Mouse (Mus musculus) limb, embryonic 10.5 days (tissue): ENCODE data around the gene Spi1. TPM values are rescaled to one million over a fixed set of nuclear protein-coding genes. Genes with fewer than 3 reads are reported as not detected.
A peak's percentile ranks its signal among the peaks of the same experiment; 100 is the strongest.

Experiments
- DNase-seq: peaks from one replicate; pipeline ENCODE4 v3.0.0-alpha.2; 2017; ENCODE audit warnings: low spot score
- H3K27ac ChIP-seq: fragments of 300-500 bp; sonication (generic); 2 replicates; pipeline ENCODE4 v1.5.1; 2016; ENCODE audit warnings: mild to moderate bottlenecking
- H3K27me3 ChIP-seq: fragments of 300-500 bp; sonication (generic); 2 replicates; pipeline ENCODE4 v1.6.1; 2016; ENCODE audit warnings: low read depth, mild to moderate bottlenecking; ENCODE audit not compliant: poor library complexity, severe bottlenecking
- H3K36me3 ChIP-seq: fragments of 300-500 bp; sonication (generic); 2 replicates; pipeline ENCODE4 v1.6.1; 2016; ENCODE audit warnings: mild to moderate bottlenecking, moderate library complexity
- H3K4me1 ChIP-seq: fragments of 300-500 bp; sonication (generic); 2 replicates; pipeline ENCODE4 v1.6.1; 2016
- H3K4me3 ChIP-seq: fragments of 300-500 bp; sonication (generic); 2 replicates; pipeline ENCODE4 v1.5.1; 2016; ENCODE audit warnings: mild to moderate bottlenecking, moderate library complexity
- H3K9me3 ChIP-seq: fragments of 300-500 bp; sonication (generic); replicated peaks from 2 replicates; pipeline ENCODE4 v1.6.1; 2016; ENCODE audit warnings: mild to moderate bottlenecking
- WGBS: fragments of 180-500 bp; shearing (Covaris S2); methylation state at CpG from one replicate; pipeline ENCODE4 v1.1.7; 2016; 5-methylcytosine and 5-hydroxymethylcytosine counted together
- polyA plus RNA-seq: library from polyadenylated mRNA; unstranded; fragments of >200 nt; fragmentation: Nextera tagmentation; extraction: Ambion mirVana; gene quantifications from 2 replicates; pipeline ENCODE4 v1.2.1, GENCODE M21; 2016

Spi1 gene
- polyA plus RNA-seq, 1 experiment from 2014 or later = 2.6 TPM

GRCm38 (mm10) chr2:91121497-91121896 lies 39.3 kb downstream of the Spi1 start:
- Histone ChIP-seq H3K9me3 (no peaks in the 10 kb centered on the region), H3K4me1 (no peaks in the 10 kb centered on the region; the same call in 1 of the 2 replicates), H3K4me3 (no peak overlapping the region), H3K27me3 (peaks cover 16% of the 10 kb centered on the region), H3K27ac (no peak overlapping the region), H3K36me3 (no peaks in the 10 kb centered on the region)
- 74% methylated on average over 8 of the region's 8 CpGs for WGBS
- no peak for DNase-seq

GRCm38 (mm10) chr2:91123521-91123920 lies 41.3 kb downstream of the Spi1 start:
- Histone ChIP-seq H3K4me3 (no peak overlapping the region), H3K36me3 (no peaks in the 10 kb centered on the region)
- 83% methylated on average over 6 of the region's 6 CpGs for WGBS

DNA sequence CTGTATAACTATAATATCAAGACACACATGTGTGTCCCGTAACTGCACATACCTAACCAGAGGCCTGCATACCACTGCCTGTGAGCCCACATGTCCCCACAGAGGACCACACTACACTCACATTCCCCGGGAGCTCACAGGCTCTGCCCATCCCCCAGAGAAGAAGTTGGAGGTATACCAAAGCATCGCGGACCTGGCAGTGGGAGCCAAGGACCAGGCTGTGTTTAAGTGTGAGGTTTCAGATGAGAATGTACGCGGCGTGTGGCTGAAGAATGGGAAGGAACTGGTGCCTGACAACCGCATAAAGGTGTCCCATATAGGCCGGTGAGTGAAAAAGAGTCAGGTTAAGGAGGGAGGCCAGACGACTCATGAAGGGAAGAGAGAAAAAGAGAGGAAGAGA lies 42.9 kb downstream of the Spi1 start:
- no peak overlapping the region for H3K27ac ChIP-seq
- no peak overlapping the region for H3K4me3 ChIP-seq
- no peak for DNase-seq
- no peaks in the 10 kb centered on the region for H3K9me3 ChIP-seq
- H3K4me1 ChIP-seq = no peaks in the 10 kb centered on the region
- H3K36me3 ChIP-seq = no peaks in the 10 kb centered on the region
- H3K27me3 ChIP-seq = 0 out of 2 replicates have a peak, but pooled peaks cover 3% of the 10 kb centered on the region
- 90% methylated on average over 10 of the region's 10 CpGs for WGBS

More at GRCm38 (mm10) chr2:91123521-91123920, 41.3 kb downstream of the Spi1 start:
- no peak for DNase-seq
- Histone ChIP-seq H3K9me3 (no peaks in the 10 kb centered on the region), H3K27ac (no peak overlapping the region), H3K4me1 (no peaks in the 10 kb centered on the region), H3K27me3 (0 out of 2 replicates have a peak, but pooled peaks cover 3% of the 10 kb centered on the region)

DNA sequence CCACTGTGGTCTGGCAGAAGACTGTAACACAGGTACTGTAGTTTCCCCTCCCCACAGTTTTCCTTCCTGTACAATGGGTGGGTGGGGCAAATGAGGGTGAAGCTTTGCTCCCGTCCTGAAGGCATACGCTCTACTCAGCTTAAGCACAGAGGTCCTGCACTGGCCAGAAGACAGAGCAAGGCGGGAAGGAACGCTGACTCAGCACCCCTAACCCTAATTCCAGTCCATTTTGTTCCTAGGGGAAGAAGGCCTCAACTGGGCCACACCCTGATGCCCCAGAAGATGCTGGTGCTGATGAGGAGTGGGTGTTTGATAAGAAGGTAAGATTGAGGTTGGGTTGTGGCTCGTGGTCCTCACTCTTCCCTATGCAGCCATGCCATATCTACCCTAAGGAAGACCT lies 46.6 kb downstream of the Spi1 start:
- WGBS = 87% methylated on average over 5 of the region's 5 CpGs
- Histone ChIP-seq H3K9me3 (no peaks in the 10 kb centered on the region), H3K27ac (no peak overlapping the region), H3K4me3 (no peak overlapping the region), H3K36me3 (no peaks in the 10 kb centered on the region), H3K27me3 (no peaks in the 10 kb centered on the region), H3K4me1 (no peaks in the 10 kb centered on the region)
- DNase-seq = no peak

GRCm38 (mm10) chr2:91130126-91130525 lies 47.9 kb downstream of the Spi1 start:
- 92% methylated on average over 6 of the region's 6 CpGs for WGBS
- Histone ChIP-seq H3K27me3 (no peaks in the 10 kb centered on the region), H3K9me3 (no peaks in the 10 kb centered on the region), H3K36me3 (no peaks in the 10 kb centered on the region), H3K4me3 (no peak overlapping the region), H3K4me1 (no peaks in the 10 kb centered on the region), H3K27ac (no peak overlapping the region)
- no peak for DNase-seq

- H3K4me1 ChIP-seq = no peaks in the 10 kb centered on the region
- no peaks in the 10 kb centered on the region for H3K36me3 ChIP-seq
- no peaks in the 10 kb centered on the region for H3K27me3 ChIP-seq
- no peaks in the 10 kb centered on the region for H3K9me3 ChIP-seq
- WGBS = 93% methylated on average over 15 of the region's 15 CpGs
- no peak overlapping the region for H3K27ac ChIP-seq
- no peak for DNase-seq
- H3K4me3 ChIP-seq = no peak overlapping the region
These were observed 49.1 kb downstream of the Spi1 start for GRCm38 (mm10) chr2:91131251-91131650.

DNA sequence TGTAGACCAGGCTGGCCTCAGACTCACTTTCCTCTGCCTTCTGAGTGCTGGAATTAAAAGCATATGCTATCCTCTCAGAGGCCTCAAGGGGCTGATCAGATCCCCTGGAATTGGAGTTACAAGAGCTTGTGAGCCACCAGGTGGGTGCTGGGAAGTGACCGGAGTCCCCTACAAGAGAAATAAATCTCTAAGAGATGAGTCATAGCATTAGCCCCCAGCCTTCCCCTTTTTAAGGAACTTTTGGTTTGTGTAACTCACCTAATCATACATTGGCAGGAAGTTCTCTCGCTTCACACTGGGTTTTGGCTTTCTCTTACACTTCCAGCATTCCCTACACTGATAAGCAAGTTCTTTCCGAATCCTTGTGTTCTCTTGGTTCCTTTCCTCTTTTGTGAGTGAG lies 49.8 kb downstream of the Spi1 start:
- no peaks in the 10 kb centered on the region for H3K36me3 ChIP-seq
- no peak overlapping the region for H3K27ac ChIP-seq
- H3K4me3 ChIP-seq = no peak overlapping the region
- H3K9me3 ChIP-seq = no peaks in the 10 kb centered on the region
- H3K27me3 ChIP-seq = no peaks in the 10 kb centered on the region
- 80% methylated on average over 3 of the region's 3 CpGs for WGBS
- no peaks in the 10 kb centered on the region for H3K4me1 ChIP-seq
- no peak for DNase-seq

DNA sequence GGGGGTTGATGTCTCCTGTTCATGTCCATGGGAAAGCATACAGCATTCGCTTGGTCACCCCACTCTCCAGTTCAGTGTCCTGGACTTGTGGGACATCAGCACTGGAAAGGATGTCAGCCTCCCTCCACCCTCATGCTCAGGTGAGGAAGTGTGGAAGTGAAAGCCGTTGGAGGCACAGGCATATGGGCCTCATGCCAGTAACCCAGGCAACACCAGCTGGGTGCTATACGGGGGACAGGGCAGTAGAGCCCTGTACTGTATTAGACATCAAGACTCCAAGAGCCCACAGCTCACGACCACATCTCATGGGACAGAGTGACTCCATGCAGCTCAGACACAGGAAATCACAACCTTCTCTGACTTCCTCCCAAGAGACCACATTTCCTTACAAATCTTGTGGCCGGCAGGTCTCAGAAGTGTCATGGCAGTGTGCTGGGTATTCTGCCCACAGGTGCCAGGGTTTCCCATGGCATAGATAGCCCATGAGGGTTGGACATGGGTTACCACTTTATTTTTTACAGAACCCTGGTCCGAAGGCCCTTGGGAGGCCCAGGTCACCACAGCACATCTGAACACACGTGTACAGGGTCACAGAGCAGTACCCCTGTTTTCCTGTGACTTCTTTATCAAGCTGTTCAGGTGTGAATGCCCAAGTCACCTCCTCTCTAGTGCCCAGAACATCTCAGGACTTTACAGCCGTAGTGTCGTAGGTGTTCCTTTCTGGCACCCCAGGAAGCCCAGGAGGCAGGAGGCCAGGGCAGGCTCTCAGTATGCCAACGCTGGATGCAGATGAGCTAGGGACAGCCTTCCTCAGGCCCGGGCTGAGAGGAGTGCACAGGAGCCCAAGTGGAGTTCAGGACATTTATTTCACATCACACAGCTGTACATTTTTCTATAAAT lies 54.6 kb downstream of the Spi1 start:
- H3K9me3 ChIP-seq = no peaks in the 10 kb centered on the region
- H3K4me1 ChIP-seq = no peaks in the 10 kb centered on the region
- peaks cover 10% of the 10 kb centered on the region for H3K36me3 ChIP-seq
- H3K27ac ChIP-seq = no peak overlapping the region
- no peak for DNase-seq
- 86% methylated on average over 11 of the region's 11 CpGs for WGBS
- H3K27me3 ChIP-seq = no peaks in the 10 kb centered on the region
- no peak overlapping the region for H3K4me3 ChIP-seq

DNA sequence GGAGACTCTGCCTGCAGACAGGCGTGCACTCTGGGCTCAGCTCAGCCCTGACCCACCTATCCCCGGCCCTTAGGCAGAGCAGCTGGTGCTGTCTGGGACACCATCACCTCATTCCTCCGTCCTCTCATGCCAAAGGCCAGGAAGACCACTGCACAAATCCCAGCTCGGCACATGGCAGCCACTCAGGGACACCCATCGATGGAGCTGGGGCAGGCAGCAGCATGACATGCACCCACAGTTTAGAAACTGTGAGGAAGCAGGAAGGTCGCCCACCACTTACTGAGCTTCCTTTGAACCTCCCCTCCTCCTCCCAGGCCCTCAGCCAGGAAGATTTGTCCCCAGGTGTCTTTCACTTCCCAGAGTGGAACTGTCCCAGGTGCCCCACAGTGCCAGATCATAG lies 55.3 kb downstream of the Spi1 start:
- Histone ChIP-seq H3K36me3 (peaks cover 12% of the 10 kb centered on the region), H3K27ac (no peak overlapping the region), H3K4me3 (no peak overlapping the region), H3K9me3 (no peaks in the 10 kb centered on the region), H3K4me1 (no peaks in the 10 kb centered on the region), H3K27me3 (no peaks in the 10 kb centered on the region)
- DNase-seq = no peak
- 82% methylated on average over 6 of the region's 6 CpGs for WGBS

DNA sequence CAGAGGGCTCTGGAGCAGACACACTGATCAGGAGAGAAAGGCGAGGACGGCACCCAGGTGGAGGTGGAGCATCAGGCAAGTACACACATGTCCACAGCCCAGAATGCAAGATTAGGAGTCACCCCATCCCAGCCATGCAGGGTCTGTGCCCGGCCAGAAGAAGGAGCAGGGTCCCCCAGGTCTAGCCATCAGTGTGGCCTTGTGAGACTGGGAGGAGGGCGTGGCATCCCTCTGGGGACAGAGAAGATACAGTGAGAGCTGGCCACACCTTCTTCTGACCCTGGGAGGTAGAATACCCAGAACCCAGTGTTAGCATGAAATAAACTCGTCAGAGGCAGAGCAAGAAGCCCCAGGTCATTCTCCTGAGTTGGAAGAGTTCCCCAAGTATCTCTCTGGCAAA lies 57.1 kb downstream of the Spi1 start:
- 68% methylated on average over 5 of the region's 5 CpGs for WGBS
- Histone ChIP-seq H3K4me1 (no peaks in the 10 kb centered on the region), H3K9me3 (no peaks in the 10 kb centered on the region), H3K27me3 (no peaks in the 10 kb centered on the region), H3K4me3 (no peak overlapping the region), H3K27ac (no peak overlapping the region; the same call in 1 of the 2 replicates), H3K36me3 (peaks cover 16% of the 10 kb centered on the region)
- no peak for DNase-seq

GRCm38 (mm10) chr2:91139764-91140163 lies 57.6 kb downstream of the Spi1 start:
- Histone ChIP-seq H3K4me3 (no peak overlapping the region), H3K4me1 (no peaks in the 10 kb centered on the region), H3K27me3 (no peaks in the 10 kb centered on the region), H3K27ac (0 out of 2 replicates have a peak overlapping the region, but pooled peaks have one; percentile 12), H3K9me3 (no peaks in the 10 kb centered on the region), H3K36me3 (peaks cover 16% of the 10 kb centered on the region)
- 88% methylated on average over 8 of the region's 8 CpGs for WGBS
- no peak for DNase-seq

DNA sequence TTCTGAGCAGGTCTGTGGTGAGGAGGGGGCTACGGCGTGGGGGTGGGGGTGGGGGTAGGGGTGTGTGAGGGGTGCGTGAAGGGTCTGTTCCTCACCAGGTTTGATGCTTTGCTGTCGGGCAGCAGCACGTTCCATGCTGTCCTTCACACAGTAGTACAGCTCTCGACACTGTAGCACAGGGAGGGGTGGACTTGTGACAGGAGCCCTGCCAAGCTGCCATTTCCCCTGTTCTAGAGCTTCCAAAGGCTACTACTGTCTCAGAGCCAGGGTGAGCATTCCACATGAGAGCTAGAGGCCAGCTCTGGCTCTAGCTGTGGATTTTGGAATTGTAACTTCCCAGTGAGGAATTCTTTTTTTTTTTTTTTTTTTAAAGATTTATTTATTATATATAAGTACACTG lies 60.7 kb downstream of the Spi1 start:
- Histone ChIP-seq H3K9me3 (no peaks in the 10 kb centered on the region), H3K36me3 (peaks cover 23% of the 10 kb centered on the region), H3K4me1 (no peaks in the 10 kb centered on the region), H3K27ac (no peak overlapping the region), H3K27me3 (no peaks in the 10 kb centered on the region), H3K4me3 (no peak overlapping the region)
- WGBS = 88% methylated on average over 6 of the region's 6 CpGs
- no peak for DNase-seq

DNA sequence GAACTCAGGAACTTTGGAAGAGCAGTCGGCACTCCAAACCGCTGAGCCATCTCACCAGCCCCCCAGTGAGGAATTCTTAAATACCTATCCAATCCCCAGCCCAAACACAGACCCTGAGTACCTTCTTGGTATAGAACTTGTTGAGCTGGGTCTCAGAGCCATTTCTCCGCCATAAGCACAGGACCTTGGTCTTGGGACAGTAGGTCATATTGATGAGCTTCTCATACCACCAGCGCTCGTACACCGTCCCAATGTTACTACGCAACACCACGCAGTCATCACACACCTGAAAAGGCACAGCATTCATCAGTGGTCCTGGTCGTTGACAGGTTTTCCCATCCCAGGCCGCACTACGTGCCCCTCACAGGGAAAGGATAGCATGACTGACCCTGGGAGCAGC lies 61.2 kb downstream of the Spi1 start:
- 95% methylated on average over 11 of the region's 11 CpGs for WGBS
- peaks cover 21% of the 10 kb centered on the region for H3K36me3 ChIP-seq
- H3K4me3 ChIP-seq = no peak overlapping the region

More for the DNA sequence above, 61.2 kb downstream of the Spi1 start:
- Histone ChIP-seq H3K9me3 (no peaks in the 10 kb centered on the region), H3K27ac (no peak overlapping the region), H3K27me3 (no peaks in the 10 kb centered on the region), H3K4me1 (no peaks in the 10 kb centered on the region)
- no peak for DNase-seq
